Mouse (Mus musculus) lung, postnatal 36 days (tissue): ENCODE measurements around the gene Dus2.

Experiments used
- DNase-seq: peaks from one replicate; pipeline ENCODE4 v3.0.0; 2022; ENCODE audit warnings: mixed read lengths

Gene Dus2

DNA sequence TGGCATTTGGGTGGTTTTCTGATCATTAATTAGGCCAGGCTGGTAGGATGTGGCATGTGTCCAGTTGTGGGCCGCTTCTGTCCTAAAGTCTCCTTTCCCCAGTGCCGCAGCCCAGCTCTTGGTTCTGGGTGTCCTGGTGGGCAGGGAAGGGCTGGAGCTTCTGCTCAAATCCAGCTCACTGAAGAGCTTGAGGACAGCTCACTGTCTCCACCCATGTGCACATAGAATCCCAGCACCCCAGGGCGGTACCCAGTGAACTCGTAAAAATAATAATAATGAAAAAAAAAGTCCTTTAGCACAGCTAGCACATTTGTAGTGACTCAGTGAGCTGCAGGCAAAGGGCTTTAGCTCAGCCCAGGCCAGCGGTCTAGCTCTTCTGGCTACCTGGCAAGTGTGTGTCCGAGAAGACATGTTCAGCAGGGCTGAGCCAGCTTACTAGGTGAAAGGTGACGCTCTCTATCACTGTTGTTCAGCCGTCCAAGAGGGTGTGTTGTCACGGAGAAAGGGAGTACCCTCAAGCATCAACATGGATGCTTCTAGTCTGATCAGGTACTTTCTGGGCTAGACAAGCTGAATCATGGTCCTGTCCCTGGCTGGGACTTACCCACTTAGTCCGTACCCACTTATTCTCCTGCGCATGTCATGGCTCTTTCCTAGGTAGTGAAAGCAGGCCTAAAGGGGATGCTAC lies 55.9 kb downstream of the Dus2 start:
- DNase-seq = no peak

GRCm38 (mm10) chr8:106047854-106048630 lies 56.9 kb downstream of the Dus2 start:
- no peak for DNase-seq

DNA sequence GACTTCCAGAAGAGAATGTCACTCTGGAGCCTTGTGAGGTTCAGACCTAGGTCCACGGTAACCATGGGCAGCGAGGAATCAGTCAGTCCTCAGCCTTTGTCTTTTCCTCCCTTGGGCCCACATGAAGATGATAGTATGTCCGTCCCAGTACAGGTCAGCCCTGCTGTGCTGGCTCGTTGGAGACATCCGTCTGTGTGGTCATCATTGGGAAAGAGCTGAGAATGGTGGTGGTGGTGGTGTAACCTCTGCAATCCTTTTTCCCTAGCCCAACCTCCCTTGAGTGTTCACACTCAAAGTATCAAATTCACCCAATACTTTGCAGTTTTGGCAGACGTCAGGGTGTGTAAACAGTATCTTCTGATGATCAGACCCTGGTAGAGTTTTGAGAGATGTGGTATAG lies 58.7 kb downstream of the Dus2 start:
- DNase-seq = no peak

DNA sequence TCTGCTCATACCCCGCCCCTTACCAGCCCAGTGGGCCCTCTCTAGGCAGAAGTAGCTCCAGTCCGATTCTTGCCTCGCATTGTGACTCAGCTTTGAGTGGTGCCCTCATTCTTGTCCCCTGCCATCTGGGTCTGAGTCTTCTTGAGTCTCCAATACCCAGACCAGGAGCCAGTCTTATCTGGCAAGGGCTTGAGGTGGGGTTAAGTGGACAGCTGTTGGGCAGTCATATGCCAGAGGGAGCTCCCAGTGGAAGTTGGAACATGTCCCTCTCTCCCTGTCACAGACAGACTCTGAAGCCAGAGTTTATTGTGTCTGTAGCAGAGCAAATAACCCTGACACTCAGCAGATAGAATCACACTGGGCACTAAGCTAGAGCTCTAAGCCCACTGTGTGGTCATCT lies 59.9 kb downstream of the Dus2 start:
- no peak for DNase-seq

DNA sequence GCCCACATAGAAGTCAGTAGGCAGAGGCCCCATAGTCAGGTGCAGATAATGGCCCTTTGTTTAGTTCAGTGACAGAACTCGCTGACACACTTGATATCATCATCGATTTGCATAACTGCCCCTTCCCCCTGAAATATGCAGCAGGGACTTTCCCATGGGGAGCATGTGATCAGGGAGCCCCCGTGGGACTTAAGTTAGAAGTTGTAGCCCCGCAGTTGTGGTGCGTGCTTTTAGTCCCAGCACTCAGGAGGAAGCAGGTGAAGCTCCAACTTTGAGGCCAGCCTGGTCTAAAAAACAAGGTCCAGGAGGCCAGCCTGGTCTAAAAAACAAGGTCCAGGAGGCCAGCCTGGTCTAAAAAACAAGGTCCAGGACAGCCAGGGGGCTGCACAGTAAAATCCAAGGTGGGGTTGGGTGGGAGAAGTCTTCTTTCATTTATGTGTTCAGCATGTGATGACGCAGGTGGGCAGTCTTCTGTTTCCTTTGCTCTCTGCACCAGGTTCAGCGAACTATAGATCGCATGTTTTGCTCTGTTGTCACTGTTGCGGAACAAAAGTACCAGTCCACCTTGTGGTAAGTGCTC lies 61.5 kb downstream of the Dus2 start:
- DNase-seq = peak; percentile 46

DNA sequence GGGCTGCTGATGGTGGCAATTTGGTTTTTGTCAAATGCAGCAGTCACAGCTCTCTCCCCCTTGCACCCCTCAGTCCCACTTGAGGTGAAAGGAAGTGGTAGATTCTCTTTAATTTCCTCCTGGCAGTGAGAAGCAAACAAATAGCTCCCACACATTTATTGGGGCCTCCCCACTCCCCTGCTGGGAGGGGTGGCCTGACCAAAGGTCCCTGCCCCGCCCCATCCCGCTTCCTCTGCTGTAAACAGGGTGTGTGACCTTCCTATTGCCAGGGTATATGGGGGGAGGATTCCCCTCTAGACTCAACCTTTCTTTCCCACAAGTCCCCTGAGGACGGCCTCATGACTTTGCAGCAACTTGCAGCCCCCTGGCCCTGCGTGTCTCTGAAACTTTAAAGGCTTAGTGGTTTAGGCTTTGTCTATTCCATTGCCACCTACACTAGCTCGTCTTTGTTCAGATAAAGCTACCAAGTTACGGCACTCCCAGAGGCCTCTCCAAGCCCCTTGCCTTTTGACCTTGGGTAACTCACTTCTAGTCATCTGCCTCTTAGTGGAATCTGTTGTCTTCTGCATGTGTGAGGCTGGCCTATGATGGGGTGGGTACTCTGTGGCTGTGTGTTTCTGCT lies 63.2 kb downstream of the Dus2 start:
- peak; percentile 85 for DNase-seq

GRCm38 (mm10) chr8:106055038-106055437 lies 63.9 kb downstream of the Dus2 start:
- DNase-seq = no peak

GRCm38 (mm10) chr8:106056455-106056982 lies 65.4 kb downstream of the Dus2 start:
- DNase-seq = no peak

- peak; percentile 98 for DNase-seq
Observed at GRCm38 (mm10) chr8:106058731-106059612, 67.8 kb downstream of the Dus2 start, which contains the start of gene Nfatc3. TSS of gene Nfatc3 (plus strand) at chr8:106058840.

- peak; percentile 60 for DNase-seq
Observed at GRCm38 (mm10) chr8:106059613-106060371, 68.7 kb downstream of the Dus2 start.

DNA sequence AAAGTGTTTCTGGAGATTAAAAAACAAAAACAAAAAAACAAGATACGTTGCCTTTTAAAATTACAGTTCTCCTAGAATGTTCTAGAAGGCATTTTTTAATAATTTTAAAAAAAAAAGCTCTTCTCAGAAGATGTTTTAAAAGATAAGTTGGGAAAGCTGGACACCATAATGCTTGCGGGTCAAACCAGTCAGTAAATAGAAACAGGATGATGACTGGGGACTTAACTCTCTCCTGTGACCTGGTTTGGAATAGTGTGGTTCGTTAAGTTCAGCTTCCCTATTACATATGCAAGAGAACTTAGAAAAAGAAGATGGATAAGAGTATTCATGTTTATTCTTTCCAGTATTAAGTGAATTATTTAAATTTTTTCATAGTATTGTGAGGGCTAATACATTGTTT lies 69.4 kb downstream of the Dus2 start:
- no peak for DNase-seq

DNA sequence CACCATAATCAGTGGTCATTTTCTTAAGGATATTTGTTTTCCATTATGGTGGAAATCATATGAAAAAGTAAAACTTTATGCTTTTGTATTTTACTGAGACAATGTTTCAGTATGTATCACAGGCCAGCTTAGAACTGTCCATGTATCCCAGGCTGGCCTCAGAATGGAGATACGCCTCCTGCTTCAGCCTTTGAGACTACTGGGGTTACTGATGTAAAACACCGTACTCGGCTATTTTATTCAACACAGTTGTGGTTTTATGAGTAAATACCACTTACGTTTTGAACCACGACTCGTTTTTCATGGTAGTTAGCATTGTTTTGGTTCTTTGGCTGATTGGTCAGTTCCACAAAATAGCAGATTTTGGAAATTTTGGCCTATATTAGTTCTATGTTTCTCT lies 70.5 kb downstream of the Dus2 start:
- no peak for DNase-seq

DNA sequence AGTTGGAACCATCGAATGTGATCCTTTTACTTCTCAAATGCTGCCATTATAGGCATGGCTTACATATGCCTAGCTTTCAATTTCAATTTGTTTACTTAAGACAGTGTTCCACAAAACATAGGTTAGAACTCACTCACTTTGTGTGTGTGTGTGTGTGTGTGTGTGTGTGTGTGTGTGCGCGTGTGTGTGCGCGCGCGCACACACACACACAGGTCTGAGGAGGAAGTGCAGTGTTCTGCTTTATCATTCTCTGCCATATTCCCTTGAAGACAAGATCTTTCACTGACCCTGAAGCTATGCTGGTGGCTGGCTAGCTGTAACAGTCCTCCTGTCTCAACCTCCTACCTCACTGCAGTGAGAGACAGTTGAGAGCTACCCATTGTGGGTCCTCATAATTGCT lies 71.9 kb downstream of the Dus2 start:
- no peak for DNase-seq

GRCm38 (mm10) chr8:106066721-106067120 lies 75.6 kb downstream of the Dus2 start:
- DNase-seq = no peak

DNA sequence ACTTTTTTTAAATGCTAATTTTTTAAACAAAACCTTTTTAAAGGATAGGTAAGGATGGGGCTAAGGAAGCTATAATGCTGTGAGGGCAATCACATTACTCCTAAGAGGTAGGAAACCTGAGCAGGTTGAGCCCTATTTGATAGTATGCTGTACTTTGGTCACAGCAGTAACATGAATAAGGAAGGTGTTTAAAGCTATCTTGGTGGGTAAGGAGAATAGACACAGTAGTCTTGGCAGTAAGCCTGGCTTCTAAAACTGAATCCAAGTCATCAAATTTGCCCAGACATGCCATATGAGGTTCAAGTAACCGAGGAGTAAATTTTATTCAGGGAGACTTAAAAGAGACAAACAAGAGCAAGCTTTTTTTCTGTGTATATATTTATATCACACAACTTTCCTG lies 78.4 kb downstream of the Dus2 start:
- no peak for DNase-seq

DNA sequence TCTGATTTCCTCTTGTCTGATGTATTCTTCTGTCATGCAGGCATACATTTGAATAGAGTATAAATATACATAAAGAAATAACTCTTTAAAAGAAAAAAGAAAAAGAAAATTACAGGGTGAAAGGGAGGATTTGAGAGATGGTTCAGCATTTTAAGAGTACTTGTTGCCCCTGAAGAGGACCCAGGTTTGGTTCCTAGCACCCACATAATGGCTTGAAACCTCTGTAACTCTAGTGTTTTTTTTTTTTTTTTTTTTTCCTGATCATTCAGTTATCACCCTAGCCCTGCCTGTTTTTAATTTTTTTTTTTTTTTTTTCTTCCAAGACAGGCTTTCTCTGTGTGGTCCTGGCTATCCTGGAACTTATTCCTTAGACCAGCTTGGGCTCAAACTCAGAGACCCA lies 81.0 kb downstream of the Dus2 start:
- no peak for DNase-seq

GRCm38 (mm10) chr8:106074236-106074635 lies 83.1 kb downstream of the Dus2 start:
- DNase-seq = no peak

GRCm38 (mm10) chr8:106074659-106075058 lies 83.5 kb downstream of the Dus2 start:
- DNase-seq = no peak

DNA sequence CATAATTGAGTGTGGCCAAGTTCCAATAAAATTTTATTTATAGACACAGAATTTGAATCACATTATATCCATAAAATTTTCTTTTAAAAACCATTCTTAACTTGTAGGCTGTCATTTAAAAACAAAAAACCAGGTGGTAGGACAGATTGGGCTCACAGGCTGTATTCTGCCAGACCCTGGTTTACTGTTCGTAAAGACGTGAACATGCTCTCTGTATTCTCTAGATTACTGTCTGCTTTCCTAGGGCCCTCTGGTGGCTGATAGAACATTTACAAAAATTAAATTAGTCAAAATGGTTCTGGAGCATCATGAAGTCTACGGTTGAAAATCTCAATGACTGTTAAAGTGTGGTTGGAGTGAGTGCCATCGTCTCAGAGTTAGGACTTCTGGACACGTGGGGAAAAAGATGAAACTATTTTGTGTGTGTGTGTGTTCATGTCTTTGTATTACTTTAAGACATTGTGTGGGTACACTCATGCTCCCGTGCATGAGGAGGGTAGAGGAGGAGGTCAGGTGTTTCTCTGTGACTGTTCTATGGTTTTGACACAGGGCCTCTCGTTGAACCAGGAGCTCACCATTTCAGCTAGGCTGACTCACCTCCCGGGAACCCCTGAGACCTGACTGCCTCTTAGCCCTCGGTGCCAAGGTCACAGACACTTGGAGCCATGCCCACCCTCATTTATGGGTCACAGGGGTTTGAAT lies 84.2 kb downstream of the Dus2 start:
- DNase-seq = peak; percentile 57

- no peak for DNase-seq
Observed at GRCm38 (mm10) chr8:106075863-106076174, 84.7 kb downstream of the Dus2 start.

DNA sequence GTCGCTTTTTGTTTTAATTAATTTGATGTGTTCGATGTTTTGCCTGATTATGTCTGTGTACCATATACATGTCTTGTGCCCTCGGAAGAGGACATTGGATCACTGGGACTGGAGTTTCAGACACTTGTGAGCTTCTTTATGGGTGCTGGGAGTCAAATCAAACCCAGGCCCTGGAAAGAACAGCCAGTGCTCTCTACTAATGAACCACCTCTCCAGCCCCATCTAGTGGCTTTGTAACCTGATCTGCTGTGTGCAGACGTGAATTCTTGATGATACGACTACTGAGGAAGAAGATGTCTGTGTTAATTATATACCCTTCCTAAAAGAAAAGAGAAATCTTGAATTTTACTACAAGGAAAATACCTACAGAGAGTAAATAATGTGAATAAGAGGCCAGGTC lies 85.5 kb downstream of the Dus2 start:
- DNase-seq = peak; percentile 74
